Mouse (Mus musculus) ES-Bruce4 (cell line): ENCODE results near the gene Cd82. TPM values are rescaled to one million over a fixed set of nuclear protein-coding genes. Genes with fewer than 3 reads are reported as not detected.
A peak's percentile ranks its signal among the peaks of the same experiment; 100 is the strongest.

ENCODE experiments used
- H3K27ac ChIP-seq: 2 replicates; pipeline ENCODE4 v1.5.1; 2012; ENCODE audit warnings: low read length, inconsistent platforms; ENCODE audit not compliant: insufficient read depth
- H3K27me3 ChIP-seq: 2 replicates; pipeline ENCODE4 v1.6.1; 2012; ENCODE audit warnings: mild to moderate bottlenecking, low read length, inconsistent platforms; ENCODE audit not compliant: control insufficient read depth, poor library complexity, insufficient read depth, severe bottlenecking
- H3K36me3 ChIP-seq: 2 replicates; pipeline ENCODE4 v1.6.1; 2012; ENCODE audit warnings: inconsistent platforms, mild to moderate bottlenecking, low read length, moderate library complexity; ENCODE audit not compliant: control insufficient read depth, poor library complexity, insufficient read depth, severe bottlenecking
- H3K4me1 ChIP-seq: one replicate; pipeline ENCODE4 v1.8.1; 2011; ENCODE audit warnings: low read length; ENCODE audit not compliant: control insufficient read depth, insufficient read depth
- H3K4me3 ChIP-seq: 2 replicates; pipeline ENCODE4 v1.5.1; 2011; ENCODE audit warnings: low read depth, mild to moderate bottlenecking, low read length
- H3K9ac ChIP-seq: 2 replicates; pipeline ENCODE4 v1.6.1; 2012; ENCODE audit warnings: low read depth, mild to moderate bottlenecking, inconsistent platforms; ENCODE audit not compliant: poor library complexity, severe bottlenecking
- H3K9me3 ChIP-seq: replicated peaks from 2 replicates; pipeline ENCODE4 v1.6.1; 2012; ENCODE audit warnings: mild to moderate bottlenecking, low read length, inconsistent platforms; ENCODE audit not compliant: control insufficient read depth, poor library complexity, insufficient read depth, severe bottlenecking
- CTCF ChIP-seq: IDR thresholded peaks from one replicate; pipeline ENCODE4 v1.8.1; 2011; ENCODE audit warnings: low read depth, low read length
- EP300 ChIP-seq: IDR thresholded peaks from 2 replicates; pipeline ENCODE4 v1.6.1; 2011; ENCODE audit warnings: low read depth, low read length; ENCODE audit not compliant: insufficient read depth
- POLR2A ChIP-seq: IDR thresholded peaks from one replicate; pipeline ENCODE4 v1.8.1; 2011; ENCODE audit warnings: low read length; ENCODE audit not compliant: insufficient read depth
- polyA plus RNA-seq: library from polyadenylated mRNA; stranded (reverse); fragments of >200 nt; gene quantifications from 2 replicates; pipeline ENCODE4 v1.2.4, GENCODE M21; 2011; ENCODE audit warnings: low read depth; ENCODE audit not compliant: missing spikeins, insufficient read depth, insufficient read length

Gene Cd82
- polyA plus RNA-seq, 1 experiment: 4.2 TPM

- Histone ChIP-seq H3K4me3 (no peak overlapping the region), H3K9me3 (no peaks in the 10 kb centered on the region), H3K27ac (no peak overlapping the region), H3K27me3 (no peaks in the 10 kb centered on the region), H3K36me3 (no peaks in the 10 kb centered on the region), H3K9ac (no peak overlapping the region), H3K4me1 (no peaks in the 10 kb centered on the region)
- TF ChIP-seq EP300 (no peak), CTCF (no peak), POLR2A (no peak)
Observed at GRCm38 (mm10) chr2:93485459-93485858, 22.5 kb upstream of the Cd82 start.

- Histone ChIP-seq H3K4me3 (no peak overlapping the region), H3K9ac (no peak overlapping the region), H3K36me3 (no peaks in the 10 kb centered on the region), H3K4me1 (no peaks in the 10 kb centered on the region), H3K27me3 (no peaks in the 10 kb centered on the region), H3K27ac (no peak overlapping the region), H3K9me3 (no peaks in the 10 kb centered on the region)
- no peak for TF ChIP-seq CTCF
- TF ChIP-seq EP300: no peak
Observed at GRCm38 (mm10) chr2:93482036-93482644, 19.2 kb upstream of the Cd82 start.

- Histone ChIP-seq H3K9ac (no peak overlapping the region), H3K4me3 (no peak overlapping the region), H3K36me3 (no peaks in the 10 kb centered on the region), H3K27ac (no peak overlapping the region), H3K9me3 (no peaks in the 10 kb centered on the region), H3K4me1 (no peaks in the 10 kb centered on the region), H3K27me3 (no peaks in the 10 kb centered on the region)
- no peak for TF ChIP-seq POLR2A
- TF ChIP-seq CTCF: no peak
- TF ChIP-seq EP300: no peak
Observed at GRCm38 (mm10) chr2:93478744-93479143, 15.8 kb upstream of the Cd82 start.

GRCm38 (mm10) chr2:93477519-93477918, 14.6 kb upstream of the Cd82 start:
- H3K9me3 ChIP-seq: no peaks in the 10 kb centered on the region
- no peak overlapping the region for H3K27ac ChIP-seq
- no peaks in the 10 kb centered on the region for H3K36me3 ChIP-seq
- H3K4me1 ChIP-seq: no peaks in the 10 kb centered on the region
- no peaks in the 10 kb centered on the region for H3K27me3 ChIP-seq
- TF ChIP-seq CTCF (peak; percentile 91), EP300 (no peak)
- H3K9ac ChIP-seq: no peak overlapping the region
- no peak overlapping the region for H3K4me3 ChIP-seq

GRCm38 (mm10) chr2:93476487-93476886, 13.5 kb upstream of the Cd82 start:
- Histone ChIP-seq H3K4me3 (no peak overlapping the region), H3K9me3 (no peaks in the 10 kb centered on the region), H3K27ac (no peak overlapping the region), H3K4me1 (no peaks in the 10 kb centered on the region), H3K9ac (no peak overlapping the region), H3K36me3 (no peaks in the 10 kb centered on the region), H3K27me3 (no peaks in the 10 kb centered on the region)
- no peak for TF ChIP-seq CTCF
- no peak for TF ChIP-seq POLR2A
- no peak for TF ChIP-seq EP300

GRCm38 (mm10) chr2:93475040-93475439, 12.1 kb upstream of the Cd82 start:
- no peak for TF ChIP-seq POLR2A
- TF ChIP-seq CTCF: peak; percentile 93
- TF ChIP-seq EP300: no peak
- Histone ChIP-seq H3K4me3 (no peak overlapping the region), H3K27me3 (no peaks in the 10 kb centered on the region), H3K4me1 (no peaks in the 10 kb centered on the region), H3K27ac (no peak overlapping the region), H3K9ac (no peak overlapping the region), H3K36me3 (no peaks in the 10 kb centered on the region), H3K9me3 (no peaks in the 10 kb centered on the region)
